ENCODE assay signal across 28 mouse cellular contexts in genomic region chr9:60449498-60449897, GRCm38 (mm10).
"Had no signal": no experiment of that assay in that cellular context is flagged by ENCODE, and none has a peak within 500 bp of the region (broad histone marks: within the 10 kb centered on the region; RNA-seq: fewer than 3 reads in every experiment).

No protein-coding gene starts in this region.

- H3K4me3 ChIP-seq: embryonic facial prominence, embryonic 10.5 days; embryonic facial prominence, embryonic 12.5 days; embryonic facial prominence, embryonic 13.5 days; embryonic facial prominence, embryonic 15.5 days; erythroblast, embryonic 14.5 days; forebrain, embryonic 10.5 days; forebrain, embryonic 12.5 days; forebrain, embryonic 13.5 days; forebrain, embryonic 15.5 days; gastrocnemius, adult 2 months had no signal

- H3K4me1 ChIP-seq: forebrain, embryonic 10.5 days had no signal

- ATAC-seq: forebrain, embryonic 13.5 days; forebrain, embryonic 14.5 days; forebrain, embryonic 15.5 days; forebrain, embryonic 16.5 days; forebrain, postnatal 0 days had no signal

- H3K27ac ChIP-seq: embryonic facial prominence, embryonic 10.5 days; embryonic facial prominence, embryonic 12.5 days; embryonic facial prominence, embryonic 13.5 days; embryonic facial prominence, embryonic 15.5 days; forebrain, embryonic 10.5 days; forebrain, embryonic 12.5 days; forebrain, embryonic 13.5 days; forebrain, embryonic 15.5 days; gastrocnemius, adult 2 months had no signal

- DNase-seq: cerebellum, adult 2 months; cerebellum, adult 8-10 months; cerebellum, adult 9-10 months; cerebellum, adult 9-11 months; cerebellum, postnatal 10 days; cerebellum, postnatal 14 days; cerebellum, postnatal 25 days; cerebellum, postnatal 36 days; embryo, embryonic 11 days; forebrain, postnatal 0 days; gastrocnemius, adult 2 months; gastrocnemius, postnatal 10 days; gastrocnemius, postnatal 14 days; gastrocnemius, postnatal 25 days; gastrocnemius, postnatal 36 days; heart, adult 11 months; heart, adult 18-20 months had no signal

- H3K4me2 ChIP-seq: embryonic facial prominence, embryonic 12.5 days; embryonic facial prominence, embryonic 13.5 days; embryonic facial prominence, embryonic 15.5 days; forebrain, embryonic 12.5 days; forebrain, embryonic 13.5 days; forebrain, embryonic 15.5 days had no signal

- H3K9me3 ChIP-seq: embryonic facial prominence, embryonic 10.5 days; embryonic facial prominence, embryonic 12.5 days; embryonic facial prominence, embryonic 13.5 days; embryonic facial prominence, embryonic 15.5 days; forebrain, embryonic 10.5 days; forebrain, embryonic 12.5 days; forebrain, embryonic 13.5 days; forebrain, embryonic 15.5 days had no signal

- H3K36me3 ChIP-seq: embryonic facial prominence, embryonic 10.5 days; embryonic facial prominence, embryonic 12.5 days; embryonic facial prominence, embryonic 13.5 days; embryonic facial prominence, embryonic 15.5 days; forebrain, embryonic 10.5 days; forebrain, embryonic 12.5 days; forebrain, embryonic 15.5 days had no signal

- H3K27me3 ChIP-seq: embryonic facial prominence, embryonic 12.5 days; embryonic facial prominence, embryonic 15.5 days; forebrain, embryonic 12.5 days; forebrain, embryonic 13.5 days; forebrain, embryonic 15.5 days had no signal

- H3K9ac ChIP-seq: embryonic facial prominence, embryonic 12.5 days; embryonic facial prominence, embryonic 13.5 days; embryonic facial prominence, embryonic 15.5 days; forebrain, embryonic 12.5 days; forebrain, embryonic 13.5 days; forebrain, embryonic 15.5 days; forebrain, postnatal 0 days had no signal
